Mouse (Mus musculus) embryonic facial prominence, embryonic 10.5 days (tissue): ENCODE results near the gene 1700012B09Rik. TPM values are rescaled to one million over a fixed set of nuclear protein-coding genes. Genes with fewer than 3 reads are reported as not detected.

Experiments
- DNase-seq: peaks from one replicate; pipeline ENCODE4 v3.0.0-alpha.2; 2017; ENCODE audit warnings: low spot score
- H3K27ac ChIP-seq: fragments of 300-500 bp; sonication (generic); replicated peaks from 2 replicates; pipeline ENCODE4 v1.5.1; 2016; ENCODE audit warnings: mild to moderate bottlenecking
- H3K27me3 ChIP-seq: fragments of 300-500 bp; sonication (generic); replicated peaks from 2 replicates; pipeline ENCODE4 v1.6.1; 2016; ENCODE audit warnings: low read depth, mild to moderate bottlenecking; ENCODE audit not compliant: poor library complexity, severe bottlenecking
- H3K36me3 ChIP-seq: fragments of 300-500 bp; sonication (generic); replicated peaks from 2 replicates; pipeline ENCODE4 v1.6.1; 2016; ENCODE audit warnings: mild to moderate bottlenecking, moderate library complexity
- H3K4me1 ChIP-seq: fragments of 300-500 bp; sonication (generic); 2 replicates; pipeline ENCODE4 v1.6.1; 2016
- H3K4me3 ChIP-seq: fragments of 300-500 bp; sonication (generic); 2 replicates; pipeline ENCODE4 v1.5.1; 2016; ENCODE audit warnings: mild to moderate bottlenecking, moderate library complexity
- H3K9me3 ChIP-seq: fragments of 300-500 bp; sonication (generic); 2 replicates; pipeline ENCODE4 v1.6.1; 2016; ENCODE audit warnings: mild to moderate bottlenecking
- WGBS: fragments of 180-500 bp; shearing (Covaris S2); methylation state at CpG from one replicate; pipeline ENCODE4 v1.1.7; 2016; 5-methylcytosine and 5-hydroxymethylcytosine counted together
- polyA plus RNA-seq: library from polyadenylated mRNA; unstranded; fragments of >200 nt; fragmentation: Nextera tagmentation; extraction: Ambion mirVana; gene quantifications from 2 replicates; pipeline ENCODE4 v1.2.1, GENCODE M21; 2016

The 1700012B09Rik gene
- polyA plus RNA-seq = 0.23 and 0.54 TPM in 2 replicates

GRCm38 (mm10) chr9:14770803-14771471 lies at the start of gene 1700012B09Rik:
1700012B09Rik (minus strand) TSS chr9:14771030.
- Histone ChIP-seq H3K27ac (no peak within 1 kb of the TSS), H3K9me3 (no peaks in the 10 kb centered on the region), H3K4me3 (peak within 1 kb of the TSS; percentile 28; the same call in 1 of the 2 replicates), H3K4me1 (peaks cover 18% of the 10 kb centered on the region), H3K27me3 (peaks cover 20% of the 10 kb centered on the region), H3K36me3 (no peaks in the 10 kb centered on the region)
- peak; percentile 52 for DNase-seq
- WGBS = 17% methylated on average over 23 of the region's 23 CpGs

- peaks cover 97% of the 10 kb centered on the region for H3K36me3 ChIP-seq
Observed at GRCm38 (mm10) chr9:14810111-14810510, 39.3 kb upstream of the 1700012B09Rik start.

GRCm38 (mm10) chr9:14806786-14807185 lies 36.0 kb upstream of the 1700012B09Rik start:
- no peaks in the 10 kb centered on the region for H3K4me1 ChIP-seq
- 91% methylated on average over 1 of the region's 1 CpGs for WGBS
- H3K9me3 ChIP-seq = no peaks in the 10 kb centered on the region
- no peaks in the 10 kb centered on the region for H3K27me3 ChIP-seq
- no peak for DNase-seq
- no peak overlapping the region for H3K27ac ChIP-seq
- peaks cover 96% of the 10 kb centered on the region for H3K36me3 ChIP-seq
- no peak overlapping the region for H3K4me3 ChIP-seq

More at GRCm38 (mm10) chr9:14810111-14810510, 39.3 kb upstream of the 1700012B09Rik start:
- Histone ChIP-seq H3K4me3 (no peak overlapping the region), H3K27ac (no peak overlapping the region), H3K27me3 (no peaks in the 10 kb centered on the region), H3K4me1 (no peaks in the 10 kb centered on the region), H3K9me3 (no peaks in the 10 kb centered on the region)
- WGBS = 95% methylated on average over 5 of the region's 5 CpGs
- no peak for DNase-seq

- H3K4me3 ChIP-seq = no peak overlapping the region
- 90% methylated on average over 2 of the region's 2 CpGs for WGBS
- H3K27ac ChIP-seq = no peak overlapping the region
- no peaks in the 10 kb centered on the region for H3K27me3 ChIP-seq
- DNase-seq = no peak
- H3K9me3 ChIP-seq = no peaks in the 10 kb centered on the region
- H3K36me3 ChIP-seq = peaks cover 96% of the 10 kb centered on the region
- H3K4me1 ChIP-seq = no peaks in the 10 kb centered on the region
Observed at GRCm38 (mm10) chr9:14805714-14806113, 34.9 kb upstream of the 1700012B09Rik start.

- 92% methylated on average over 6 of the region's 6 CpGs for WGBS
- H3K36me3 ChIP-seq = peaks cover 65% of the 10 kb centered on the region
- H3K9me3 ChIP-seq = no peaks in the 10 kb centered on the region
- no peak for DNase-seq
- no peak overlapping the region for H3K4me3 ChIP-seq
- H3K27ac ChIP-seq = no peak overlapping the region
- no peaks in the 10 kb centered on the region for H3K27me3 ChIP-seq
- peaks cover 11% of the 10 kb centered on the region for H3K4me1 ChIP-seq
Observed at GRCm38 (mm10) chr9:14787356-14787755, 16.5 kb upstream of the 1700012B09Rik start.

GRCm38 (mm10) chr9:14784039-14785002 lies 13.5 kb upstream of the 1700012B09Rik start, which contains the start of the genes Mre11a and Ankrd49:
Mre11a (plus strand) TSS chr9:14784654.
Ankrd49 (minus strand) TSS chr9:14784856.
- Histone ChIP-seq H3K27me3 (no peaks in the 10 kb centered on the region), H3K9me3 (no peaks in the 10 kb centered on the region), H3K4me3 (peak within 1 kb of the TSS; percentile 86), H3K36me3 (peaks cover 63% of the 10 kb centered on the region), H3K4me1 (peaks cover 11% of the 10 kb centered on the region), H3K27ac (peak within 1 kb of the TSS; percentile 97)
- peak; percentile 92 for DNase-seq
- WGBS = under 1% methylated on average over 62 of the region's 62 CpGs

- WGBS = 29% methylated on average over 13 of the region's 13 CpGs
- no peaks in the 10 kb centered on the region for H3K9me3 ChIP-seq
- H3K4me3 ChIP-seq = no peak overlapping the region
- peak; percentile 31 for DNase-seq
- no peaks in the 10 kb centered on the region for H3K4me1 ChIP-seq
- H3K27ac ChIP-seq = no peak overlapping the region
- peaks cover 31% of the 10 kb centered on the region for H3K36me3 ChIP-seq
- H3K27me3 ChIP-seq = no peaks in the 10 kb centered on the region
Observed at GRCm38 (mm10) chr9:14778341-14778740, 7.5 kb upstream of the 1700012B09Rik start.

- peaks cover 18% of the 10 kb centered on the region for H3K4me1 ChIP-seq
- 54% methylated on average over 2 of the region's 2 CpGs for WGBS
- H3K27me3 ChIP-seq = peaks cover 15% of the 10 kb centered on the region
- no peak for DNase-seq
- no peaks in the 10 kb centered on the region for H3K36me3 ChIP-seq
- no peaks in the 10 kb centered on the region for H3K9me3 ChIP-seq
- no peak overlapping the region for H3K27ac ChIP-seq
- H3K4me3 ChIP-seq = no peak overlapping the region
Observed at GRCm38 (mm10) chr9:14773813-14774212, 3.0 kb upstream of the 1700012B09Rik start.

GRCm38 (mm10) chr9:14772074-14772473 lies 1.2 kb upstream of the 1700012B09Rik start:
- DNase-seq = no peak
- peaks cover 20% of the 10 kb centered on the region for H3K27me3 ChIP-seq

GRCm38 (mm10) chr9:14769811-14770210 lies 1.0 kb downstream of the 1700012B09Rik start:
- Histone ChIP-seq H3K27me3 (peaks cover 20% of the 10 kb centered on the region), H3K4me3 (no peak overlapping the region), H3K36me3 (no peaks in the 10 kb centered on the region), H3K27ac (no peak overlapping the region), H3K4me1 (peaks cover 18% of the 10 kb centered on the region), H3K9me3 (no peaks in the 10 kb centered on the region)
- no peak for DNase-seq
- WGBS = 49% methylated on average over 6 of the region's 6 CpGs

More at GRCm38 (mm10) chr9:14772074-14772473, 1.2 kb upstream of the 1700012B09Rik start:
- Histone ChIP-seq H3K4me1 (peaks cover 18% of the 10 kb centered on the region), H3K9me3 (no peaks in the 10 kb centered on the region), H3K36me3 (no peaks in the 10 kb centered on the region), H3K27ac (no peak overlapping the region), H3K4me3 (no peak overlapping the region)
- 92% methylated on average over 2 of the region's 2 CpGs for WGBS

- Histone ChIP-seq H3K4me1 (peaks cover 5% of the 10 kb centered on the region; the same call in 1 of the 2 replicates), H3K27ac (no peak overlapping the region), H3K36me3 (no peaks in the 10 kb centered on the region), H3K4me3 (no peak overlapping the region), H3K9me3 (no peaks in the 10 kb centered on the region), H3K27me3 (0 out of 2 replicates have a peak, but pooled peaks cover 6% of the 10 kb centered on the region)
- peak; percentile 55 for DNase-seq
- 29% methylated on average over 7 of the region's 7 CpGs for WGBS
Observed at GRCm38 (mm10) chr9:14764765-14765164, 6.1 kb downstream of the 1700012B09Rik start.

GRCm38 (mm10) chr9:14759261-14759660 lies 11.6 kb downstream of the 1700012B09Rik start:
- no peak overlapping the region for H3K4me3 ChIP-seq
- DNase-seq = no peak

More at GRCm38 (mm10) chr9:14759261-14759660, 11.6 kb downstream of the 1700012B09Rik start:
- H3K27me3 ChIP-seq = no peaks in the 10 kb centered on the region
- H3K36me3 ChIP-seq = no peaks in the 10 kb centered on the region
- H3K4me1 ChIP-seq = peaks cover 6% of the 10 kb centered on the region; the same call in 1 of the 2 replicates
- no peaks in the 10 kb centered on the region for H3K9me3 ChIP-seq
- H3K27ac ChIP-seq = no peak overlapping the region
